Mouse (Mus musculus) megakaryocyte, embryonic 14.5 days (primary cell): ENCODE data around the gene Ddx46.

Experiments used
- FLI1 ChIP-seq: IDR thresholded peaks from 2 replicates; pipeline ENCODE4 v1.6.1; 2012; ENCODE audit warnings: low read length, inconsistent platforms, mixed read lengths
- GATA1 ChIP-seq: IDR thresholded peaks from 3 replicates; pipeline ENCODE4 v1.6.1; 2012; ENCODE audit warnings: mixed read lengths, low read length, inconsistent platforms, borderline replicate concordance

DNA sequence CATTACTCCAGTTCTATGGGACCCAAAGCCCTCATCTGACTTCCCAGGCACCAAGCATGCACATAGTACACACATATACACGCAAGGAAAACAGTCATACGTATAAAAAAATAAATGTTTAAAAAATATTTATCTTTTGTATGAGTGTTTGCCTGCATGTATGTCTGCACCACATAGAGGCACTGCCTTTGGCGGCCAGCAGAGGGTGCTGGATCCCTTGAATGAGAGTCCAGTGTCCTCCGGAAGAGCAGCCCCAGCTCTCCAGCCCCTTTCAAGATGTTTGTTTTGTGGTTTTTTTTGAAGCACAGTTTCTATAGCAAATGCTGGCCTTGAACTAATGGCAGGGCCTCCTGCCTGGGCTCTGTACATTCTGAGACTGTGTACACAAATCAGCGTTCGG is 33.7 kb downstream of the Ddx46 start:
- no peak for TF ChIP-seq FLI1
- TF ChIP-seq GATA1, result no peak
